Mouse (Mus musculus) liver, postnatal 0 days (tissue): ENCODE results near the gene Cpd.

ENCODE experiments used
- CTCF ChIP-seq: sonication (generic); IDR thresholded peaks from 2 replicates; pipeline ENCODE4 v1.5.1; 2016; ENCODE audit warnings: antibody characterized with exemption, low read depth
- EP300 ChIP-seq: IDR thresholded peaks from 2 replicates; pipeline ENCODE4 v1.6.1; 2016; ENCODE audit warnings: antibody characterized with exemption, low read depth, mild to moderate bottlenecking

- TF ChIP-seq EP300 (no peak), CTCF (no peak)
Observed at GRCm38 (mm10) chr11:76858781-76859180, 12.0 kb upstream of the Cpd start.
